Mouse (Mus musculus): ENCODE results near the gene Cul1.
"Not testable (repeated sequence)": the region's sequence is repeated elsewhere in the genome, so short reads cannot be mapped to it uniquely, and the experiment has no call there.

Cul1 gene

DNA sequence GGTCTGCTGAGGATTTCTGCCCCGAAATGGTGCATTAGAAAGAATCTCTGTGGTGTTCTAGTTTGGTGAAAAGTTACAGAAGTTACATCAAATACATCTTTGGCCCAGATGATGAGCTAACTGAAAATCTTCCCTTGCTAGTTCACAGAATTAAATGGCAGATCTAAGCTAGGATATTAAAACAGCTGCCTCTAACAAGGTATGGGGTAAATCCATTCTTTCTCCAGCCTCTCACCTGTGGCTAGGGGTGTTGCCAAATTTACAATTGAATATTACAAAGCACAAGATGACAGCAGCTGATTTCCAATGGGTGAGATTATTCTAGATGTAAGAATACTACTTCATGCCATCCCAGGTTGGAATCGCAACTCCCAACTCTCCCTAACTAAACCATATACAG lies at the start of gene Cul1:
Gene Cul1, plus strand, starts transcription at position 301 of the 400 bp plus-strand sequence.
- DNase-seq (ENCODE audit: low read depth), result no peak

DNA sequence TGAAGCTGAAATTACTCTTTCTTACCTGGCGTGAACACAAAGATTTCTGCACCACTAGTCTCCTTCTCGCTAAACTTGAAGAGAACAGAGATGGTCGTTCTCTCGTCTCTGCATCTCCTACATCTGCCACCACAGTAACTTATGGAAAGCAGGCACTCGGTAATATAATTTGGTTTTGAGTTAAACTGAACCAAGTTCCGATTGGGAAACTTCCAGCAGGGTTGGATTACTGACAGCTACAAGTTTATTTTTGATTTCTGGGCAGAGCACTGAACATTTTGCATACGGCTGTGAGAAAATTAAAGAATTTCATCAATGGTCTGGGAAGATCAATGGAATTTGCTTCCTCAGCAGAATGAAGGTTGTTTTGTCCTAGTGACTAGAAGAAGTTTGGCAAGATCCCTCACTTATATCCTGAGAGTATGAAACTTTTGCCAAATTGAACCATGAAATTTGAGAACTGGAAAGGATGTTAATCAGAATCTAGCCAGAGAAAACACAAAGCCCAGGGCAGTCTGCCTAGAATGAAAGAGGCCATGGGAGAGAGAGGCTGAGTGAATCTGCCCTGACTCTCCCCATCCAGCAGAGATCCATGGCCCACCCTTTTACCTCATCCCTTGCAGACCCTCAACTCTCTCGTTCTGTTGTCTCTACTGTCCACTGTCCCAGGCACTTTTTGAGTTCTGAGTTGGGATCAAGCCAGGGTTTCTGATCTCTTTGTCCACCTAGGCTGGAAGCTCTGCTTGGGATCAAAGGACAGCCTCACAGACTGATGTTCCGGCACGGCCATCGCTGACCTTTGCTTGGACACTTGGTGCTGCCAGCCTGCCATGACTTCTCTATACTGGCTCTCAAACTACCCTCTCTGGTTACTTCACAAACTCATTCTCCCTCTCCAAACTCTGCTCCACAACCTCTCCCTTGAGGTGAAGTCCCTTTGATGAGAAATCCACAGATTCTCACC lies 48.5 kb upstream of the Cul1 start:
- no peak for DNase-seq (ENCODE audit: low read depth)

DNA sequence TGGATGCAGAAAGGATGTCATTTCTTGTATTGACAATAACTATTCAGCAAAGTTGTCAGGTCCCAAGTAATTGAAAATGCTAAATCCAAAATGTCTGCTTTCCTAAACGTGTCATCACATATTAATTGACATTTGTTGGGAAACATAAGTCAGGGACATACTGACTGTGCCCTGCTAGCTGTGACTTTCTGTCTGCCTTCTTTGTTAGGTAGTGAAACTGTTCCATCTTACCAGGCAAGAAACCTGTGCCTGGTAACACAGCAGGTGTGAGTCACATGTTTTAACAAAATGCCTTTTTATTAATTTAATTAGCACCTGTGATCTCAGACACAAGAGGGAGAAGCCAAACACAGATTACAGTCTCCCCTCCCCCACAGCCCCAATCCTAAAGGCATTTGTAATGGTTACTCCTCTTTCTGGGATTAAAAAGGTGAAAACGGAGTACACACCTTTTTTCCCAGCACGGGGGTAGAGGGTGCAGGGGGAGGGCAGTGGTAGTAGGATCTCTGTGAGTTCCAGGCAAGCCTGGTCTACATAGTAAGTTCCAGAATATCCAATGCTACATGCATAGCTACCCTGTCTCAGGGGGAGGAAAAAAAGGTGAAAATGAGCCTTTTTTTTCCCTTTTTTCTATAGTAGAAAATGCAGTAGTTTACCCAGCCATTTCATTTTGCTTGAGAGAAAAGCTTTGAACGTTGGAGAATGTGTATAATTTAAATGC lies 40.2 kb upstream of the Cul1 start:
- DNase-seq (ENCODE audit: low read depth), result no peak

DNA sequence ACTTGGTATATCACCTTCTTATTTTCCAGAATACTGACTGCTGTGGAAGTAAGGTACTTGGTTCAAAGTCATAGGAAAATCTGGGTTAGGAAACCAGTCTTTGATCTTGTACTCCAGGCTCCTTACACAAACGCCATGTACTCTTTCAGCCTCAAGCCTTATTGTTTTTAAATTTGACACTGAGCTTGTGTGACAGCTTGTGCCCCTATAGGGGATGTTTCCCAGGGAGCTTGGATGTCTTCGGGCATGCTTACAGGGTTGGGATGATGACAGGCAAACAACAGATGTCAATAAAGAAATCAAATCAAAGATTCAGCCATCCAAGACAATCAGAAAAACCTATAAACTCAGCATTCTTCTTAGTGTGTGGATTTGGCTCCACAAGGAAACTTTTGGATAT lies 39.5 kb upstream of the Cul1 start:
- no peak for DNase-seq (ENCODE audit: low read depth)

DNA sequence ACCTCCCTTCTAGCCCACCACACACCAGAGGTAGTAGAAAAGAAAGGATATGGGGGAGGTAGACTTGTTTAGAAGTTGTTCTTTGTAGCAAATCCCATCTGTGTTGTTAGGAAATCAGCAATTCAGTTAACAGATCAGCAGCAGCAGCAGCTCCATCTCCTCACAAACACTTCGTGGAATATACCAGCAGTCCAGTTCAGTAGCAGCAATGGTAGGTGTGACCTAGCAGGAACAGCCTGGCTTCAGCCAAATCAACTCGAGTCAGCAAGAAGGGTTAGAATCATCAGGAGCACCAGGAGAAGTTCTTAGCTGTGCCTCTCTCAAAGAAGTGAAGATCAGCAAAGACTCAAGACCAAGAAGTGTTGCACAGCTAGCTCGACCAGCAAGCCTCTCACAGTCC lies 34.5 kb upstream of the Cul1 start:
- DNase-seq (ENCODE audit: low read depth), result no peak

DNA sequence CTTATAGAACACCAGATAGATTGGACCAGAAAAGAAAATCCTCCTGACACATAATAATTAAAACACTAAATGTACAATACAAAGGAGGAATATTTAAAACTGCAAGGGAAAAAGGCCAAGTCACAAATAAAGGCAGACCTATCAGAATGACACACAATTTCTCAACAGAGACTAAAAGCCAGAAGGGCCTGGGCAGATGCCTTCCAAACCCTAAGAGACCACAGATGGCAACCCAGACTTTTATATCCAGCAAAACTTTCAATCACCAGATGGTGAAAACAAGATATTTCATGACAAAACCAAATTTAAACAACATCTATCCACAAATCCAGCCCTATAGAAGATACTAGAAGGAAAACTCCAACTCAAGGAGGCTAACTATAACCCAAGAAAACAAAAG lies 33.0 kb upstream of the Cul1 start:
- no peak for DNase-seq (ENCODE audit: low read depth)

DNA sequence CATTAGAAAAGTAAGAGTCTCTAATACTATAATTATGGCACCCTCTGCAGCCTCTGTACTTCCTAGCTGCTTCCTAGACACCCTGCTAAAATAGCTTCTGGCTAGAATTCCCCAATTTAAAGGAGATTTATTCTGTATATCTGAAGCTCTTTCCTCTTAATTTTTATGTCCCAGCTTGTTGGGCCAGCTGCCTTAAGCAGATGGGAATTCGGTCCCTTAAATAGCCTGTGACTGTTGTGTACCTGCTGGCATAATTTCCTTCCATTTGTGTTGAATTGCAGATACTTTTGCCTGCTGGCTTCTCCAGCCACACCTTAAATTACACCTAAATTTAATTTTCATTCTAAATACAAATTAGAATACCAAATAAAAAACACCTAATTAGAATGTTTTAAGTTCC lies 32.0 kb upstream of the Cul1 start:
- no peak for DNase-seq (ENCODE audit: low read depth)

DNA sequence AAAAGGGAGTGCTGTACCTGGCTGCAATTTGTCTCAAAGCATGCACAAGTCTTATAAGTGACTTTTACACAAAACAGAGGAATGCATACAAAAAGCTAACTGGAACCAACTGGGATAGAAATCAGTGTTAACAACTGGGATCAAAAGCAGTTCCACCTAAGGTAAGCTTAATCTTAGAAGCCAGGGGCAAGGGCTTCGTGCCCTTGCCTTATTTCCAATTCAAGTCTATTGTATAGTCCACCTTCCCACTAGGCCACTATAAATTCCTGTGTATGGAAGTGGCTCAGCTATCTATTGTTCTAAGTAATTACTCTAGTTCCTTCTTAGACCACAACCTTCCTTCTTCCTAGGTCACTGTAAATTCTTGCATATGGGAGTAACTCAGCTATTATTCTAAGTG lies 27.1 kb upstream of the Cul1 start:
- DNase-seq (ENCODE audit: low read depth), result no peak

DNA sequence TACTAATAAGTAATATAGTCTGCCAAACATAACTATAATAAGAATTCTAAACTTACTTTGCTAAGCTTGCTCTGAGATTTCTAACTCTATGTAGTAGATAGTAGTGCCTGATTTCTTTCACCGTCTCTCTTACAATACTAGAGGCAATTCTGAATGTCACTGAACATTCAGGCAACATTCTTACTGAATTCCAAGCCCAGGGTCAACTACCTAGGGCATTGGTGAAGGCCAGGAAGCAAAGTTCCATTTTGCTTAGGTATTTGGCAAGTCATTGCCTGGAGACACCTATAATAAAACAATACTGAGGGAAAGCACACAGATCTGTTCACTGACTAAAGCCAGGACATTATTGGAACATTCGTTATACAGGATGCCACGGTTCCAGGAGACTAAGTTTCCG lies 26.6 kb upstream of the Cul1 start:
- DNase-seq (ENCODE audit: low read depth), result not testable (repeated sequence)

DNA sequence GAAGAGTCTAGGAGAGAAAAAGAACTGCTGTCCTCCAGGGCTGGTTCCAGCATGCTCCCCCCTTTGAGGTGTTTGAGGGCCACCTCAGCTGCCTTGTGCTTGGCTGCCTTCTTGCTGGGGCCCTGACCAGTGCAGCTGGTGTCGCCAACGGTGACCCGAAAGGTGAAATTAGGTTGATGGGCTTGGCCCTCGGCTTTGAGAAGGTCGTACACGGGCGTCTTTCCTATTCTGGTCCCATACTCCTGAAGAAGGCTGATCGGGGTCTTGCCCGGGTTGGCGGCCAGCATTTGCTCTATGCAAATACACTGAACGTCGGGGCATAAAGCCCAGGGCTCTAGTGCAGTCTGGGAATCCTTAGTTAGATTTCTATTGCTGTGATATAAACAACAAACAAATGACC lies 20.4 kb upstream of the Cul1 start:
- DNase-seq (ENCODE audit: low read depth), result not testable (repeated sequence)

DNA sequence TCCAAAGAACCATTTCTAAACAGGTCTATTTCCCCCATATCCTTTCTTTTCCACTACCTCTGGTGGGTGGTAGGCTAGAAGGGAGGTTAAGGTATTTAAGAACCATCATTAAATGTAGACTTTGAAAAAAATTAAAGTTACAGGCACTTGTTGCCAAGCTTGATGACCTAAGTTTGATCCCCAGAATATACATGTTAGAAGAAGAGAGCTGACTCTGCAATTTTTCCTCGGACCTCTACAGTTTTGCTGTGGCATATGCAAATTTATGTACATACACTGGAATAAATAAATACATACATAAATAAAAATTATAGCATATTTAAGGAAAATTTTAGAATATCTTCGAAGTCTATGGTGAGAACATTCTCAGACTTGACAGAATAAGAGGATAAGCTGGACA lies 13.1 kb upstream of the Cul1 start:
- DNase-seq (ENCODE audit: low read depth), result no peak

DNA sequence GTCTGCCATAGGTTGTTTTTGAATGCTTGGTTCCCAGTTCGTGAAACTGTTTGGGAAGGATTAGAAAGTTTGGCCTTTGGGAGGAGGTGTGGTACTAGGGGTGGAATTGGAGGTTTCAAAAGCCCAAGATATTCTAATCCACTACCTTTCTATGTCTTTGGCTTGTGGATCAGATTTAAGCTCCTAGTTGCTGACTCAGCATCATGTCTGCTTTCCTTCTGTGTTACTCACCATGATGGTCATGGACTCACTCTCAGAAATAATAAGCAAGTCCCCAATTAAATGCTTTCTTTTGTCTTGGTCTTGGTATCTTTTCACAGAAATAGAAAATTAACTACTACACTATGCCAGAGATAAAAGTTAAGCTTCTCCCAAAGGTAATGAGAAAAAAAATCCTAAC lies 5.5 kb upstream of the Cul1 start:
- DNase-seq (ENCODE audit: low read depth), result no peak

DNA sequence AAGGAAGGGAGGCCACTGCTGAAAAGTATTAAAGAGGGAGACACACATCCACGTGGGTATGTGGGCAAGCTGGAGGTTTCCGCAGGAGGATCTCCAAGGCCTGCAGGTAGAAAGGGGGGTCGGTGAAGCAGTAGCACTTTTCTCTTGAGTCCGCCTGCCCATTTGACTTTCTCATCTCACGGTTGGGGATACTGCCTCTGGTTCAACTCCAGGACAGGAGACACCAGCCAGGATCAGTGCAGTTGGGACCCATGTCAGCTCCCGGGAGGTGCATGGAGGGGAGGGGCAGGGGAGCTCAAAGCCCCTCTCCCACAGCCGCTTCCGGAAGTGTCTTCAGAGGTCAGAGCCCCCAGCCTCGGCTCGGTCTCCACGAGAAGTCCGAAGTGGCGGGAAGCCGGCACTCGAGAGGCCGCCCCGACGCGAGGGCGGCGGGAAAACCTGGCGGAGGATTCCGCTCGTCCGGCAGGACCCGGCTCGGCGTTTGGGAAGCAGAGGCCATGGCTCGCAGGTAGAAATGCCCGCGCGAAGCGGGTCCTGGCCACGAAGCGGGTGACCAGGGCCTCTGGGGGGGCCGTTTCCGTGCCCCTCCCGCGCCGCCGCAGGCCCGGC lies 428 bp downstream of the Cul1 start:
- peak; percentile 40 for DNase-seq (ENCODE audit: low read depth)

DNA sequence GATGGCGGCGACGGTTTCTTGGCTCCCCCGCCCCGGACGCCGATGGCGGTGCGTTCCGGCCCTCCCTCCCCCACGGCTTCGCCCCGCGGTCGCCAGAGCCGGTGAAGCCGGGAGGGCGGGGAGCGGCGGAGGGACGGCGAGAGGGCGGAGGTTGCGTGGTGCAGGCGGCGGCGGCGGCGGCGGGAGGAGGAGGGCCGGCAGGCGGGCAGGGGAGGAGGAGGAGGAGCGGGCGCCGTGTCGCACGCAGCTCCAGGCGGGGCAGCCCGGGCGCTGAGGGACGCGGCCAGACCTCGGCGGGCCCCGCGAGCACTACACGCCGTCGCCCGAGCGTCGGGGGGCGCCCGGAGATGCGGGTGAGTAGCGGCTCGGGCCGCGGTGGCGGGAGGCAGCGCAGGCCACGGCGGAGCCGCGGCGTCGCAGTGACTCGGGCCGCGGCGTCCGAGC lies 955 bp downstream of the Cul1 start:
- peak; percentile 34 for DNase-seq (ENCODE audit: low read depth)

DNA sequence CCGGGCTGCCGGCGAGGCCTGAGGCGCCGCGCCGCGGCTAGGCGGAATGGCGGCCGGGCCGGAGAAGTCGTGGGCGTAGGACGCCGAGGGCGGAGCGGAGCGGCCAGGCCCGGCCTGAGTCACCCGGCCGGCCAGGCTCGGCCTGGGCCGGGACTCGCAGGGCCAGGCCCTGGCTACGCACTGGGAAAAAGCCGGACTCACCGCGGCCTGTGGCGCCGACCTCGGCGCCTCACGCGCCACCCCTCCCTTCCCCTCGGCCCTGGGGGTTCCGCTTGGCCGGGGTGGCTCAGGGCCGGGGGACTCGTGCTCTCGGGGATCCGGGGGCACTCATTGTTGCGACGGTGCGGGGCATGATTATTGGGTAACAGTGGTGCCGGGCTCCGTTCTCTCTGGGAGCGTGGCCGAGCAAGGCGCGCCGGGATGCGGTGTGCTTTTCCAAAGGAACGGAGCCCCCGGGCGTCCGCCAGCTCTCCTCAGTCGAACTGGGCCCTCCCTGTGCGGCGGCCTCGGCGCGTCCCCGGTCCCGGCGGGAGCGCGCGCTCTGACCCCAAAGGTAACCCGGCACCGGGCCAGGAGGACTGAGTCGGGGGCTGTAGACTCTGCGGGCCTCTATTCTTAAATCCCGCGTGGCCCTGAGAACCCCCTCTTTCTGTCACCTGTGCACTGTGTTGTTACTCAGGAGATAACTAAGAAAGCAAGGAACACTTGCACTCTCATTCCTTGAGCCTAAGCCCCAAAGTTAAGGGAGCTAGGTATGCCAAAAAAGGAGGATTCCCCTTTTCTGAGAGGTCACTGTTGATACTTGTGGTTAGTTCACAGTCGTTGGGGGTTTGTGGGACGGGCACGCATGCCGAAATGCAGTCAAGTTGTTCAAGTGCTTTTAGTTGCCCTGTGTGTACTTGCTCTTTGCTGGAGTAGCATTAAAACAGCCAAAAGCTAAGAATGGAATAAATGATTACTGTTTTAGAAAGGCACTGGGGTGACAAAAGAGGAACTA lies 1.7 kb downstream of the Cul1 start:
- DNase-seq (ENCODE audit: low read depth), result peak; percentile 39

DNA sequence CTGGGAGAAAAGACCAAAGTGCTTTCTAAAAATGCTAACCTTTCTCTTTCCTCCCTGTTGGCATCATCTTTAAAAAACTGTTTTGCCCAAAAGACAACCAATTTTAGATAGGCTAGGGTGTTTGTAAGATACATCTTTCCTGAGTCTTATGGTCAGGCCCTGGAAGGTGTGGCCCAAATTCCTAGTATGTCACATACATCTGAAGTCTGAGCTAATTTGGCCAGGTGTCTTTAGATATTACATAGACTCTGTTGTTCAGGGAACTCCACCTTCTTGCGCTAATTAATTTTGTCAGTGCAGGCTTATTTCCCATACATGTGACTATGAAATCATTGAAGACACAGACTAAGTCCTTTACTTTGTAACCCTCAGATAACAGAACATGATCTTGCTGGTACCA lies 2.6 kb downstream of the Cul1 start:
- DNase-seq (ENCODE audit: low read depth), result peak; percentile 66

DNA sequence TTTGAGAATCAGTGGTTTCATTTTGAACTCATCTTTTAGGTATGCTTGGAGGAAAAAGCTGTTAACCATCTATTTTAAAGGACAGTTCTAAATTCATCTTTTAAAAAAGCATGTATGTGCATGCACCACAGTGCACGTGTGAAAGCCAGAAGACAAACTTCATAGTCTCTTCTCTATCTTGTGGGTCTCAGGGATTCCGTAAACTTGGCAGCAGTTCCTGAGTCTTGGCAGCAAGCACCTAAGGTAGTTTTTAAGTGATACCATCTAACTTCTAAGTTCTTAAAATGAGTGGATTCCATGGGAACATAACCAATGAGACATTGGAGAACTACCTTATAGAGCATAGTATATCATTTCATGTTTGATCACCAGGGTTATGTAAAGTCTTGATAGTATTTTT lies 3.7 kb downstream of the Cul1 start:
- no peak for DNase-seq (ENCODE audit: low read depth)

DNA sequence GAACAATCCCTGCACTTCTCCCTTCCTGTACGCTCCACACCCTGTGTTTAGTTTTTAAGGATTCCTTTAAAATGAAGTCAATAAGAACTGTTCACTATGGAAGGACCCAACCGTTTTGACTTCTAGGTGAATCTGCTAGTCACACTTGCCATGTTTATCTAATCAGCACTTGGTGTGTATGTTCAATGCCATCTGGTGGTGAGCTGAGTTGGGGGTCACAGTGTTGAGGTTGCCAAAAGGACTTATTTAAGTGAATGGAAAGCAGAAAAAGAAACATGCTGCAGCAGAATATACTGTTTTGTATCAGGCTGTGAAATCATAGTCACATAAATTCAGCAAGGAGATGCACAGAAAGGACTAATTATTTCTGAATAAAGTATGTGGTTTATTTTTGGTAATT lies 12.2 kb downstream of the Cul1 start:
- peak; percentile 51 for DNase-seq (ENCODE audit: low read depth)

DNA sequence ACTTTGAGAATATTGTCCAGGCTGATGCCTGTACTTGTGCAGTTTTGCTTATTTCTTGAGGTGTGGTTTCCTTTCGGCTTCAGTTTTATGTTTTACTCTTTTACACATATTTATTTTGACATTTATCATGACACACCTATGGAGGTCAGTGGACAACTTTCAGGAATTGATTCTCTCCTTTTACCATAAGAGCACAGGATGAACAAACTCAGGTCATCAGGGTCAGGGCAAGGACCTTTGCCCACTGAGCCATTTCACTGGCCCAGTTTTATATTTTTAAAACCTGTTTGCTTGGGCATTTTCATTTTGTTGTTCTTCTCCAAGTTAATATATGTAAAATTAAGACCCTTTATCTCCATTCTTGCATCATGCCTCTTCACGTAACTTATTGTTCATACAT lies 13.3 kb downstream of the Cul1 start:
- DNase-seq (ENCODE audit: low read depth), result no peak

DNA sequence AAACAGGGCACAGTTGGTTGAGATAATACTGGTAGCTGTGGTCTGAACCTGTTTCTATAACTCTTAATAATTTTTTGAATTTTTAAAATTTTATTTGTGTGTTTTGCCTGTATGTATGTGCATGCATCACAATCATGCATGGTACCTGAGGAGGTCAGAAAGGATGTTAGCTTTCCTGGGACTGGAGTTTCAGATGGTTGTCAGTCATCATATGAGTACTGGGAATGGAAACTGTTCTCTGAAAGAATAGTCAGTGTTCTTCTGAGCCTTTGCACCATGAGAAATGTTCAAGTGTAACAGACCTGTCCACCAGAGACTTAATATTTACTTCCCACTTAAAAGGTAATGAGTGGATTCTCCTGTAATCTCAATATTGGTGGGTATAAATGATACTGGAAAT lies 13.9 kb downstream of the Cul1 start:
- no peak for DNase-seq (ENCODE audit: low read depth)

DNA sequence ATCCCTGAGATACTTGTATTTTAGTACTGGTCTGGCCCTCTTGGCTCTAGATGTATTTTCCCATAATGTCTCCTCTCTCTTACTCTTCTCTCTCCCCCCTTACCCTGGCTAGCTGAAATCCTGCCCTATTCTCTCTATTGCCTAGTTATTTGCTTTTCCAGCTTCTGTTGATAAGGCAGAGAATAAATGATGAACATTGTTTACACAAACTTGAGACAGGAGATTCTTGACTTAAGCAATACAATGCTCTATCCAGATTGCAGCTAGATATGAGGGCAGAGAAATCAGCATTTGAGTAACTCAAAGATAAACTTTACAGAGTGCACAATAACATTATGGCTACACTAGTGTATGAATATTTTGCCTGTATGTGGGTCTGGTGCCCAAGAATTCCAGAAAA lies 16.6 kb downstream of the Cul1 start:
- no peak for DNase-seq (ENCODE audit: low read depth)

DNA sequence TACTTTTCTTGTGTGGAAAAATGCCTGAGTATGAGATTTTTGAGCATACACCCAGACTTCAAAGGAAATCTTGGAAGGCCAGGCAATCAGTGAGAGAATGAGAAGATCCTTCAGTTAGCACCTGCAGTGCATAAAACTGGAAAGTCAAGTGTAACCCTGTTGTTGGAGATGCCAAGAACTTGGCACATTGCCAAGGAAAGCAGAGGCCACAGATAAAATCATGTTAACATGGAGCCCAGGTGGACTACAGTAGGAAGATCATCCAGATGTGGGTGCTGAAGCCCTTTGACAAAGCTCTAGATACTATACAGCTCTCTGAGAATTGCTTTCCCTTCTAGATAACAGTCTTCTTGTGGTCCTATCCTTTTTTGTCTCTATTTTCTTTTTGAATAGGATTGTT lies 19.2 kb downstream of the Cul1 start:
- no peak for DNase-seq (ENCODE audit: low read depth)
